28 mouse cellular contexts compared by ENCODE assay signal in the genomic region with DNA sequence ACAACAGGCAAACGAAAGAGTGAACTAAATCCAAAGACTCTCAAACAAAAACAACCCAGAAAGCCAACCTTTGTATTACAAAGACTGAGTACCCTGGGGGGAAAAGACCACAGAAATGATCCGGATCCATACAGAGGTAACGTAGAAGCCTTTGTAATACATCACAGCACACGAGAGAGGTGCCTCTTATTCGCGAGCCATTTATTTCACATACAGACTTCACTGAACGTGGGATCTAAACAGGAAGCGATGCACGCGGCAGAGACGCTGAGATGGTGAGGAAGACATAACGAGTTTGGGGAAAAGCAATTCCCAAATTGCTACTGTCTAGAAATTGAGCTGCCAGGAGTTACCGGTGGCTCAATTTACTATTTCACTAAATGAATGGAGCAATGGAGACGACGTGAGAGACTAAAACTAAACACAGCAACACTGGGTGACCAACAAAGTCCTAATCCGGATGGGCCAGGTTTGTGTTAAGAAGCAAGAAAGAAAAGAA. TPM values are rescaled to one million over a fixed set of nuclear protein-coding genes. Genes with fewer than 3 reads are reported as not detected.
DNase-seq lines count a peak whose midpoint lies in the region; ATAC-seq and TF ChIP-seq lines count a peak whose summit lies in the region.
"Had no signal": no experiment of that assay in that cellular context is flagged by ENCODE, and none has a peak within 500 bp of the region (broad histone marks: within the 10 kb centered on the region; RNA-seq: fewer than 3 reads in every experiment).

No protein-coding gene starts in this region.

- no peak overlapping the region for H3K27ac ChIP-seq in embryonic facial prominence, embryonic 13.5 days
- no peak overlapping the region for H3K27ac ChIP-seq in embryonic facial prominence, embryonic 10.5 days (replicated peaks)
- no peak overlapping the region for H3K27ac ChIP-seq in hindbrain, embryonic 15.5 days (replicated peaks)
- no peak overlapping the region; the same call in 1 of the 2 replicates for H3K27ac ChIP-seq in hindbrain, embryonic 12.5 days
- peak overlapping the region; percentile 61; the same call in 1 of the 2 replicates for H3K27ac ChIP-seq in neural tube, embryonic 13.5 days (replicated peaks)
- no peak overlapping the region for H3K27ac ChIP-seq in intestine, embryonic 15.5 days
- H3K27ac ChIP-seq: heart, adult 2 months; kidney, postnatal 0 days; limb, embryonic 13.5 days; stomach, postnatal 0 days had no signal

- no peak for DNase-seq in embryonic facial prominence, embryonic 10.5 days (ENCODE audit: low spot score)
- DNase-seq in brain, embryonic 14.5 days (ENCODE audit: low read depth) = peak; percentile 58
- DNase-seq: adrenal gland, postnatal 10 days; cerebellum, adult 11 months; cerebellum, adult 9-10 months; cerebellum, postnatal 36 days; forebrain, postnatal 0 days; heart, adult 2 months; heart, postnatal 4 days; kidney, adult 2 months; kidney, postnatal 4 days; liver, postnatal 0 days; lung, postnatal 4 days; right cerebral cortex, postnatal 4 days; thymus, adult 18-20 months; thymus, postnatal 25 days had no signal

- H3K4me2 ChIP-seq in embryonic facial prominence, embryonic 13.5 days = peak overlapping the region; percentile 22
- H3K4me2 ChIP-seq in hindbrain, embryonic 15.5 days = peak overlapping the region; percentile 10; the same call in 1 of the 2 replicates
- no peak overlapping the region for H3K4me2 ChIP-seq in hindbrain, embryonic 12.5 days (replicated peaks)
- peak overlapping the region; percentile 22; the same call in 1 of the 2 replicates for H3K4me2 ChIP-seq in neural tube, embryonic 13.5 days
- H3K4me2 ChIP-seq in intestine, embryonic 15.5 days (replicated peaks) = no peak overlapping the region
- H3K4me2 ChIP-seq: heart, embryonic 12.5 days; limb, embryonic 13.5 days; liver, embryonic 11.5 days had no signal

- H3K36me3 ChIP-seq in embryonic facial prominence, embryonic 13.5 days = no peaks in the 10 kb centered on the region
- H3K36me3 ChIP-seq in embryonic facial prominence, embryonic 10.5 days (replicated peaks) = no peaks in the 10 kb centered on the region
- H3K36me3 ChIP-seq in hindbrain, embryonic 15.5 days = no peaks in the 10 kb centered on the region
- no peaks in the 10 kb centered on the region for H3K36me3 ChIP-seq in hindbrain, embryonic 12.5 days
- H3K36me3 ChIP-seq in neural tube, embryonic 13.5 days = peaks cover 4% of the 10 kb centered on the region; the same call in 1 of the 2 replicates
- H3K36me3 ChIP-seq in intestine, embryonic 15.5 days = no peaks in the 10 kb centered on the region
- H3K36me3 ChIP-seq: G1E; limb, embryonic 13.5 days had no signal

- TF ChIP-seq CTCF in brain, embryonic 14.5 days (IDR thresholded peaks at IDR 0.05; ENCODE audit: borderline replicate concordance, extremely low read depth, insufficient read depth, insufficient read length) = no peak

- no peaks in the 10 kb centered on the region for H3K27me3 ChIP-seq in embryonic facial prominence, embryonic 13.5 days
- H3K27me3 ChIP-seq in embryonic facial prominence, embryonic 10.5 days (replicated peaks; ENCODE audit: low read depth, poor library complexity, severe bottlenecking) = no peaks in the 10 kb centered on the region
- H3K27me3 ChIP-seq in hindbrain, embryonic 15.5 days = no peaks in the 10 kb centered on the region
- H3K27me3 ChIP-seq in hindbrain, embryonic 12.5 days = no peaks in the 10 kb centered on the region; the same call in 1 of the 2 replicates
- no peaks in the 10 kb centered on the region for H3K27me3 ChIP-seq in neural tube, embryonic 13.5 days
- H3K27me3 ChIP-seq in intestine, embryonic 15.5 days (replicated peaks) = no peaks in the 10 kb centered on the region
- H3K27me3 ChIP-seq: heart, embryonic 12.5 days; limb, embryonic 13.5 days had no signal

- 42% methylated on average over 16 of the region's 16 CpGs for WGBS in embryonic facial prominence, embryonic 13.5 days
- 51% methylated on average over 16 of the region's 16 CpGs for WGBS in embryonic facial prominence, embryonic 10.5 days
- 33% methylated on average over 16 of the region's 16 CpGs for WGBS in hindbrain, embryonic 15.5 days
- 54% methylated on average over 16 of the region's 16 CpGs for WGBS in hindbrain, embryonic 12.5 days
- WGBS in neural tube, embryonic 13.5 days = 31% methylated on average over 16 of the region's 16 CpGs
- 73% methylated on average over 16 of the region's 16 CpGs for WGBS in intestine, embryonic 15.5 days

- H3K9me3 ChIP-seq in embryonic facial prominence, embryonic 13.5 days = no peaks in the 10 kb centered on the region
- no peaks in the 10 kb centered on the region for H3K9me3 ChIP-seq in embryonic facial prominence, embryonic 10.5 days
- no peaks in the 10 kb centered on the region for H3K9me3 ChIP-seq in hindbrain, embryonic 15.5 days
- H3K9me3 ChIP-seq in hindbrain, embryonic 12.5 days (replicated peaks) = no peaks in the 10 kb centered on the region
- no peaks in the 10 kb centered on the region for H3K9me3 ChIP-seq in neural tube, embryonic 13.5 days
- H3K9me3 ChIP-seq in intestine, embryonic 15.5 days = no peaks in the 10 kb centered on the region
- H3K9me3 ChIP-seq: G1E; heart, embryonic 12.5 days; limb, embryonic 13.5 days; megakaryocyte, embryonic 14.5 days had no signal

- H3K9ac ChIP-seq in embryonic facial prominence, embryonic 13.5 days = no peak overlapping the region
- H3K9ac ChIP-seq in hindbrain, embryonic 15.5 days = no peak overlapping the region
- no peak overlapping the region for H3K9ac ChIP-seq in hindbrain, embryonic 12.5 days
- H3K9ac ChIP-seq in neural tube, embryonic 13.5 days = no peak overlapping the region
- no peak overlapping the region for H3K9ac ChIP-seq in intestine, embryonic 15.5 days
- H3K9ac ChIP-seq: forebrain, postnatal 0 days; heart, embryonic 12.5 days; limb, embryonic 13.5 days; liver, postnatal 0 days had no signal

- no peak overlapping the region for H3K4me3 ChIP-seq in embryonic facial prominence, embryonic 13.5 days
- no peak overlapping the region for H3K4me3 ChIP-seq in embryonic facial prominence, embryonic 10.5 days
- no peak overlapping the region for H3K4me3 ChIP-seq in hindbrain, embryonic 15.5 days
- H3K4me3 ChIP-seq in hindbrain, embryonic 12.5 days = no peak overlapping the region
- no peak overlapping the region for H3K4me3 ChIP-seq in neural tube, embryonic 13.5 days
- H3K4me3 ChIP-seq in intestine, embryonic 15.5 days (replicated peaks) = no peak overlapping the region
- H3K4me3 ChIP-seq: heart, adult 2 months; heart, embryonic 12.5 days; limb, embryonic 13.5 days; megakaryocyte, embryonic 14.5 days had no signal

- no peak for ATAC-seq in embryonic facial prominence, embryonic 13.5 days (ENCODE audit: insufficient number of reproducible peaks, insufficient read depth, low FRiP score, low TSS enrichment, low read depth)
- ATAC-seq in hindbrain, embryonic 15.5 days (ENCODE audit: low FRiP score, low read depth) = 0 out of 2 replicates have a peak, but pooled peaks have one; percentile 56
- ATAC-seq in hindbrain, embryonic 12.5 days (ENCODE audit: low FRiP score) = no peak
- peak; percentile 80 for ATAC-seq in neural tube, embryonic 13.5 days (ENCODE audit: low read depth)
- ATAC-seq in intestine, embryonic 15.5 days = no peak
- ATAC-seq: forebrain, postnatal 0 days; liver, postnatal 0 days had no signal

- 0 out of 2 replicates have a peak, but pooled peaks cover 4% of the 10 kb centered on the region for H3K4me1 ChIP-seq in embryonic facial prominence, embryonic 13.5 days
- peaks cover 24% of the 10 kb centered on the region for H3K4me1 ChIP-seq in embryonic facial prominence, embryonic 10.5 days
- H3K4me1 ChIP-seq in hindbrain, embryonic 15.5 days (replicated peaks) = peaks cover 17% of the 10 kb centered on the region
- peaks cover 10% of the 10 kb centered on the region for H3K4me1 ChIP-seq in hindbrain, embryonic 12.5 days
- H3K4me1 ChIP-seq in neural tube, embryonic 13.5 days (replicated peaks) = peaks cover 26% of the 10 kb centered on the region
- H3K4me1 ChIP-seq in intestine, embryonic 15.5 days (replicated peaks) = no peaks in the 10 kb centered on the region
- H3K4me1 ChIP-seq: heart, embryonic 12.5 days; megakaryocyte, embryonic 14.5 days had no signal

- TF ChIP-seq POLR2A in brain, embryonic 14.5 days (IDR thresholded peaks at IDR 0.05; ENCODE audit: borderline replicate concordance, extremely low read depth, insufficient read depth, insufficient read length, poor library complexity, severe bottlenecking) = no peak

RNA-seq across cellular contexts. Expression of a gene that starts 41.6 kb away (rescaled TPM):
- polyA plus RNA-seq in embryonic facial prominence, embryonic 13.5 days (2015; fragmentation: Nextera tagmentation; extraction: Ambion mirVana) = 8.1 and 9.3 TPM in 2 replicates
- polyA plus RNA-seq in embryonic facial prominence, embryonic 10.5 days (2016; fragmentation: Nextera tagmentation; extraction: Ambion mirVana) = 4.4 and 5.2 TPM in 2 replicates
- 14.5 and 16.4 TPM in 2 replicates for polyA plus RNA-seq in hindbrain, embryonic 15.5 days (2015; fragmentation: Nextera tagmentation; extraction: Ambion mirVana)
- polyA plus RNA-seq in hindbrain, embryonic 12.5 days (2016; fragmentation: Nextera tagmentation; extraction: Ambion mirVana) = 8.1 and 9.1 TPM in 2 replicates
- polyA plus RNA-seq in brain, embryonic 14.5 days (2012; rRNA removed) = 3.6 and 7.8 TPM in 2 replicates
- polyA plus RNA-seq in neural tube, embryonic 13.5 days (2015; fragmentation: Nextera tagmentation; extraction: Ambion mirVana) = 17.7 and 18.7 TPM in 2 replicates
- polyA plus RNA-seq in intestine, embryonic 15.5 days (2015; fragmentation: Nextera tagmentation; extraction: Ambion mirVana) = 18.3 and 18.4 TPM in 2 replicates
- polyA plus RNA-seq: G1E had no signal

Comparison
In these comparisons a context has a peak if more than half of its experiments do, and no peak if none do; other contexts are left out.
1. ATAC-seq: peak in hindbrain, embryonic 15.5 days (single experiment) and neural tube, embryonic 13.5 days (single experiment); none in embryonic facial prominence, embryonic 13.5 days (single experiment), hindbrain, embryonic 12.5 days (single experiment) and intestine, embryonic 15.5 days (single experiment).
2. H3K4me2 ChIP-seq: peak in embryonic facial prominence, embryonic 13.5 days (single experiment), hindbrain, embryonic 15.5 days (single experiment) and neural tube, embryonic 13.5 days (single experiment); none in hindbrain, embryonic 12.5 days (single experiment) and intestine, embryonic 15.5 days (single experiment).